Mouse (Mus musculus) kidney, embryonic 15.5 days (tissue): Measurements from ENCODE around the gene Junb. TPM values are rescaled to one million over a fixed set of nuclear protein-coding genes. Genes with fewer than 3 reads are reported as not detected.
A peak's percentile ranks its signal among the peaks of the same experiment; 100 is the strongest.

Experiments used
- ATAC-seq: fragments of 200-750 bp; cut with Nextera tagmentation; replicated peaks from 2 replicates; pipeline ENCODE4 v1.8.0; 2017; ENCODE audit warnings: moderate TSS enrichment; ENCODE audit not compliant: low FRiP score
- H3K27ac ChIP-seq: fragments of 300-500 bp; sonication (generic); 2 replicates; pipeline ENCODE4 v1.5.1; 2015; ENCODE audit warnings: mild to moderate bottlenecking, inconsistent platforms
- H3K27me3 ChIP-seq: fragments of 300-500 bp; sonication (generic); 2 replicates; pipeline ENCODE4 v1.6.1; 2015; ENCODE audit warnings: inconsistent platforms
- H3K36me3 ChIP-seq: fragments of 300-500 bp; sonication (generic); 2 replicates; pipeline ENCODE4 v1.6.1; 2015; ENCODE audit warnings: inconsistent platforms
- H3K4me1 ChIP-seq: fragments of 300-500 bp; sonication (generic); 2 replicates; pipeline ENCODE4 v1.6.1; 2015; ENCODE audit warnings: inconsistent platforms
- H3K4me2 ChIP-seq: fragments of 300-500 bp; sonication (generic); 2 replicates; pipeline ENCODE4 v1.6.1; 2015; ENCODE audit warnings: moderate library complexity, mild to moderate bottlenecking, inconsistent platforms
- H3K4me3 ChIP-seq: fragments of 300-500 bp; sonication (generic); replicated peaks from 2 replicates; pipeline ENCODE4 v1.5.1; 2015; ENCODE audit warnings: mild to moderate bottlenecking, inconsistent platforms
- H3K9ac ChIP-seq: fragments of 300-500 bp; sonication (generic); 2 replicates; pipeline ENCODE4 v1.6.1; 2015; ENCODE audit warnings: mild to moderate bottlenecking, inconsistent platforms
- H3K9me3 ChIP-seq: fragments of 300-500 bp; sonication (generic); replicated peaks from 2 replicates; pipeline ENCODE4 v1.6.1; 2016; ENCODE audit warnings: inconsistent platforms
- WGBS: fragments of 180-500 bp; shearing (Covaris S2); methylation state at CpG from one replicate; pipeline ENCODE4 v1.1.7; 2015; ENCODE audit warnings: mixed read lengths; 5-methylcytosine and 5-hydroxymethylcytosine counted together
- polyA plus RNA-seq: library from polyadenylated mRNA; unstranded; fragments of >200 nt; fragmentation: Nextera tagmentation; extraction: Ambion mirVana; gene quantifications from 2 replicates; pipeline ENCODE4 v1.2.1, GENCODE M21; 2015

Gene Junb
- polyA plus RNA-seq, 1 experiment from 2014 or later = 9.6 TPM

DNA sequence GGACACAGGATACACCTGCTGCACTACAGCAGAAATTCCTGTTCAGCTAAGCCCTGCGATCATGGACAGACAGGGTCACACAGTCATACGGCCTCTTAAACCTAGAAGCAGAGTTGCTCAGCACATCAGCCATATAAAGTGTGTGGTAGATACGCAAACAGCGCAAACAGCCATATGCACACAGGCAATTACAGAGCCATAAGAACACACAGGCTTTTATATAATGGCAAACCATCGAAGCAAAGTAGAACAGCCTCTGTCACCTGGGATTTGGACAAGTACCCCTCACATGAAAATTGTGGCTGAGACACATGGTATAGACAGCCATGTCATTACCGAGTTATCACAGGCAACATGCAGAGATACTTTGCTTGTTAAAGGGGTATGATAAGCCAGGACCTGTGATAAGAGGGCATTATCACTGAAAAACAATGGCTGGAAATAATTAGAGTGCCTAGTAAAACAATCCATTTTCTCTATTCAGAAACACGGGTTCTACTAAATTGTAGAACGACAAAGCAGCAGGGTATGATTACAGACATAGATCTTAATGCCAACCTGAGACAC is 7.9 kb upstream of the Junb start:
- H3K4me2 ChIP-seq = peak overlapping the region; percentile 100
- H3K4me1 ChIP-seq = peaks cover 55% of the 10 kb centered on the region

DNA sequence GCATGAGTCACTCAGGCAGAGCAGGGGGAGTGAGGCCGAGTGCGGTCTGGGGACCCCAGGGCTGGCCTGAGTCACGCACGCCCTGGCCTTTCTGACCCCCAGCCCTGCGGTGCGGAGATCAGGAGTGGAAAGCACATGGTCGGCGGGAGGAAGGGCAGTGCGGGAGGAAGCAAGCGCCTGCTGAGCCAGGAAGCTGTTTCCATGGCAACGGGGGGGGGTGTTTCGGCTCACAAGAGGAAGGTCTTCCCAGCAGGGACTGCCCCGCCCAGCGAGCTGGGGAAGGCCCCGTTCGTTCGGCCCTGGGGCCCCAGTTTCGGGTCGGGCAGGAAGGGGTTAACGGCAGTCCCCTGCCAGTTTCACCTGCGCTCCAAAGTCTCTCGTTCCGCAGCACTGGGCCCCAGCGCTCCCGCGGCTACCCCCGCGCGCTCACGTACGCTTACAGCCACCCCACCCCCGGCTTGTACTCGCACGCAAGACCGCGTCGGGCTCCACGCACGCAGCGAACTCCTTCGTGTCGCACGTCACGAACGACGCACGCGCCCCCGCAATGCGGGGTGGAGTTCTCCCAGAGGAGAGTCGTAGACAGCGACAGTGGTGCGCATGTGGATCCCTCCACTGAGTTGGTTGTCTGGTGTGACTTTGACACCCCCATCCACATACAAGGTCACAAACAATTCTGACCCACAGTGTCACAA is 7.3 kb upstream of the Junb start:
- Histone ChIP-seq H3K27ac (peak overlapping the region; percentile 85), H3K4me2 (peak overlapping the region; percentile 100), H3K4me1 (peaks cover 57% of the 10 kb centered on the region), H3K36me3 (no peaks in the 10 kb centered on the region), H3K27me3 (peaks cover 20% of the 10 kb centered on the region), H3K4me3 (peak overlapping the region; percentile 55), H3K9ac (peak overlapping the region; percentile 66), H3K9me3 (no peaks in the 10 kb centered on the region)
- under 1% methylated on average over 53 of the region's 53 CpGs for WGBS
- ATAC-seq = peak; percentile 12; the same call in 1 of the 2 replicates

More for the DNA sequence above, 7.9 kb upstream of the Junb start:
- Histone ChIP-seq H3K27me3 (peaks cover 20% of the 10 kb centered on the region), H3K9ac (peak overlapping the region; percentile 66; the same call in 1 of the 2 replicates), H3K4me3 (peak overlapping the region; percentile 55), H3K9me3 (no peaks in the 10 kb centered on the region), H3K27ac (peak overlapping the region; percentile 85), H3K36me3 (no peaks in the 10 kb centered on the region)
- ATAC-seq = no peak
- 41% methylated on average over 8 of the region's 8 CpGs for WGBS

DNA sequence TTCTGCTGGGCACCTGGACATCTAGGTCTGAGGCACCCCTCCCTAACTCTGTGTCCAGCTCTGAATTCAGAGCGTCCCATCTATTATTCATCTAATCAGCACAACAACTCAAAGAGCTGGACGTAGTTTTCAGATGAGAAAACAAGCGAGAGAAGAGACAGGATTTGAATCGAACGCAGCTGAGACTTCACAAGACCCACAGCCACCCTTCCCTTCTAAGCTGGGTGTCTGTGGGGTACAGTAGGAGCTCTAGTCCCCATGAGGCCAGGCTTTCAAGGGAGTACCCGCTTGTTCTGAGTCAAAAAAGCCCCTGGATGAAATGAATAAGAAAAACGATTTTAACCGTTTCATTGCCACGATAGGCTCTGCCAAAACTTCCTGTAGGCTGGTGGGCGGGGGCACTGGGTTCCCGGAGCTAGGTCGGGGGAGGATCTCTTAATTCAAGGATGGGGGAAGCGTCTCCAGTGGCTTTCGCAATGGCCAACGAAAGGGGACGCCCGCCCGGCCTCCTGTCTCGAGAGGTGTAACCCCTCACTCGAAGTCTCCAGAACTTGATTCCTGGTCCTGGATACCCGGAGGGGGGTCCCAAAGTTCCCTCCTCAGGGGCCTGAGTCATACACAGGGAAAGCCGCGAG is 6.6 kb upstream of the Junb start:
- WGBS = under 1% methylated on average over 23 of the region's 23 CpGs
- Histone ChIP-seq H3K9ac (peak overlapping the region; percentile 66), H3K4me2 (peak overlapping the region; percentile 100), H3K9me3 (no peaks in the 10 kb centered on the region), H3K4me3 (peak overlapping the region; percentile 55), H3K36me3 (no peaks in the 10 kb centered on the region), H3K4me1 (peaks cover 59% of the 10 kb centered on the region), H3K27me3 (peaks cover 20% of the 10 kb centered on the region), H3K27ac (peak overlapping the region; percentile 85)
- no peak for ATAC-seq

DNA sequence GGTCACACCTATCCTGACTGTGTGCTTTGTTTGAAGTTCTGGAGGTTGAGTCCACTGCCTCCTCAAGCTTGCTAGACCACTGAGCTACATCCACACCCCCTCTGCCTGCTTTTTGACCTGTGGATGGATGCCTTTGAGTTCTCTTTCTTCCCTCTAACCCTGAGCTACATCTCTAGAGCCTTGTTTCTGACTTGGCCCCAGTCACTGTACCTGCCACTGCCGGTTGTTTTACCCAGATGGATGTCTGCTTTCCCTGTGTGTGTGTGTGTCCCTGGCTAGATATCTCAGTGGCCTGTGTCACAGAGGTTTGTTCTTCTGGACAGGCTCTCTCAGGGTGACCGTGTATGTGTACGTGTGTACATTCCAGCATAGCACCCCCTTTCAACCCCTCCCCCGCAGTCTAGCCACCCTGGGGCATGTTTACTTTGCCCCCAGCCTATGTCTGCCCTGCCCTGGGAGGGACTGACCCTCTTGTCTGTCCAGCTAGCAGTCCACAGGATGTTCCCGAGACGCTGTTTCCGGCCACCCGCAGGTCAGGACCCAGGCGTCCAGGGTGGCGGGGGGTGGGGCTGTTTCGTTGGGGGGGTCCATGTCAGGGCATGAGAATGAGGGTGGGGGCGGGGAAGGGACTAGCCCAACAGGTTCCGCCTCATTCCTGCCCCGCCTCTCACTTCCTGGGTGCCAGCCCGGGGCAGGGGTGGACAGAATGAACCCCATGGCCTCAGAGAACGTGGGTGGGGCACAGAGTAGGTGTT is 6.0 kb upstream of the Junb start:
- peaks cover 64% of the 10 kb centered on the region for H3K4me1 ChIP-seq
- H3K36me3 ChIP-seq = no peaks in the 10 kb centered on the region
- peak overlapping the region; percentile 100 for H3K4me2 ChIP-seq
- ATAC-seq = no peak
- 4% methylated on average over 16 of the region's 16 CpGs for WGBS
- peak overlapping the region; percentile 66; the same call in 1 of the 2 replicates for H3K9ac ChIP-seq
- H3K27ac ChIP-seq = peak overlapping the region; percentile 85
- H3K4me3 ChIP-seq = peak overlapping the region; percentile 55
- no peaks in the 10 kb centered on the region for H3K9me3 ChIP-seq
- peaks cover 20% of the 10 kb centered on the region for H3K27me3 ChIP-seq

DNA sequence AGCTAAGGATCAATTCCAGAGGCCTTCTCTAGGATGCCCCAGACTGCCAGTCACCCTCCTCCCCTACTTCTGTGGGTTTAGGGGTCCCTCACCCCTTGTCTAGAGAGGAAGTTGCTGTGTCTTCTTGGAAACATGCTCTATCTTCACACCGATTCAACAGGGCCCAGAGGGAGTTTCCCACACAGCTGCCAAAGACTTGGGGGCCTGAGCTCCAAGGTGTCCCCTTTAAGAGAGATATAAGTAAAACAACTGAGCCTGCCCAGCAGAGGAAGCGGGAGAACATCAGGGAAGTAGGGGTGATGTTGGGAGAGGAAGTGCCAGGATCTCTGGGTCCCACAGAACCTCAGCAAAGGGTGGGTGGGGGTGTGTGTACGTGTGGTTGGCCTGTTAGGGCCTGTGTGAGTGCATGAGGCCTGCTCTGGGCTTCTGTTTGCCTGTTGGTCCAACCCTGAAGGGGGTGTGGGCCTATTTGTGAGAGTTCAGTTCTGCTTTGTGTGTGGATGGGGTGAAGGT is 4.0 kb upstream of the Junb start:
- peak overlapping the region; percentile 87; the same call in 1 of the 2 replicates for H3K27ac ChIP-seq

DNA sequence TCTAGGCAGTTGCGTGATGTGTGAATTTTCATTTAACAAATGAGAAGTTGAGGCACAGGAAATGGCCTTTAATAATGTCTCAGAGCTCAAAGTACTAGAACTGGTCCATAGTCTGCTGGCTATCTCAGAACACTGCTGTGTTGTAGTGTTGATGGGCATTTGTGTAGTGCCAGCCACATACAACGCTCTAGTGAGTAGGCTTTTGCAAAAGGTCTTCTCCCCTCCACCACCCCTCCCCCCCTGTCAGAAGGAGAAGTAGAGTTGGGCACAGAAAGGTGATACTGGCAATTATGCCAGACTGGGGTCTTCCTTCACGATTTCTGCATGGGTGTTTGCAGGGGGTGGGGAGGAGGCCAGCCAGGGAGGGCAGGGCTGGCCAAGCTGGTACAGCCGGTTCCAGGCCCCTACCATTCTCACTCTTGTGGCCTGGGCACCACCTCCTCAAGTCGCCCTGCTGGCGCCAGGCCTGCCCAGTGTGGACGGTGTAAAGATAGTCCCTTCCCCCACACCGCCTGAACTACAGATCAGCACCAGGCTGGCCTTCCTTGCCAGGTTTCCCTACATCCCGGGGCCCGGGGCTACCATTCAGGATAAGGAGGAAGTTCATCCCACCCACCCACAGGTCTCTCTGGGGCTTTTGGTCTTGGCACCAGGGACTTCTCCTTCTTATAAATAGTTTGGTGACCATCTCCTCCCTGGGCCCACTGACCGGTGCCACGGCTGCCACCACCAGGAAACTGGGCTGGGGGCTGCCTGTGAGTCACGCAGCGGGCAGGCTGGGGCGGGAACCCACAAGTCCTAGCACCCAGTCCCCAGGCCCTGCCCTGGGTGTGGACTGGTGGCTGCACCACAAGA is 3.4 kb upstream of the Junb start:
- no peaks in the 10 kb centered on the region for H3K36me3 ChIP-seq
- no peak overlapping the region for H3K4me3 ChIP-seq
- no peaks in the 10 kb centered on the region for H3K9me3 ChIP-seq
- ATAC-seq = no peak
- peak overlapping the region; percentile 87 for H3K27ac ChIP-seq
- H3K27me3 ChIP-seq = peaks cover 23% of the 10 kb centered on the region
- 75% methylated on average over 15 of the region's 15 CpGs for WGBS
- peaks cover 84% of the 10 kb centered on the region for H3K4me1 ChIP-seq
- H3K9ac ChIP-seq = no peak overlapping the region
- 0 out of 2 replicates have a peak overlapping the region, but pooled peaks have one; percentile 6 for H3K4me2 ChIP-seq

More for the DNA sequence above, 4.0 kb upstream of the Junb start:
- no peak for ATAC-seq
- peaks cover 78% of the 10 kb centered on the region for H3K4me1 ChIP-seq
- H3K36me3 ChIP-seq = no peaks in the 10 kb centered on the region
- no peak overlapping the region for H3K4me3 ChIP-seq
- H3K9ac ChIP-seq = no peak overlapping the region
- peaks cover 21% of the 10 kb centered on the region for H3K27me3 ChIP-seq
- H3K9me3 ChIP-seq = no peaks in the 10 kb centered on the region
- H3K4me2 ChIP-seq = 0 out of 2 replicates have a peak overlapping the region, but pooled peaks have one; percentile 6
- WGBS = 62% methylated on average over 3 of the region's 3 CpGs

DNA sequence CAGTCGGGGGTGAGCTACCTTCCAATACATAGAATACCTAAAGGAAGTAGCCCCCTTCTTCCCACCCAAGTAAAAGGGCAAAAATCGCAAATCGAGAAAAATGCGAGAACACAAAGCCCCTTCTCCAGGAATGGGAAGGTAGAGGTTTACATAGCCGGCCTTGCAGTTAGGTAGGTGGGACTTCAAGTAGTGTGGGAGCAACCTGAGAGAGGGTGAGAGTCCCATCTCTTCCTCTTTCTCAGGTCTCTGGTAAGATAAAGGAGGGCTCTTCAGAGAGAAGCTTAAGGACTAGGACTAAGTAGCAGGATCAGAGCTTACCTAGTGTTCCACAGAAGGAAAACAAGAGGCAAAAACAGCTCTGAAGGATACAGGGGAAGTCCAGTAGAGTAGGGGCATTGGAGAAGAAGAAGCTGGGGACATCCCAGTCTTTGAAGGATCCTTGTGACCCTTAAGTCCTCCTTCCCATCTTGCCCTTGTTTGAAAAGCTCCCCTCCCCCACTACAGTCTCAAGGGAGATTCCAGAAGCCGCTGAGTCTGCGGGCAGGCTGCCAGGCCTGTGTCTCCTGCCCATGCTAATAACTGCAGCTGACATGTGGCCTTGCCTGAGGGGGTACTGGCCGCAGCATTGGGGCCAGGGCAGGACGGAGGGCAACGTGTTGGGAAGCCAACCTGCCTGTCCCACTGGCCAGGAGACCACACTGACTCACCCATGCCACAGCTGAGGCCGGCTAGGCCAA is 2.3 kb upstream of the Junb start:
- peak overlapping the region; percentile 55; the same call in 1 of the 2 replicates for H3K4me3 ChIP-seq
- no peak for ATAC-seq

DNA sequence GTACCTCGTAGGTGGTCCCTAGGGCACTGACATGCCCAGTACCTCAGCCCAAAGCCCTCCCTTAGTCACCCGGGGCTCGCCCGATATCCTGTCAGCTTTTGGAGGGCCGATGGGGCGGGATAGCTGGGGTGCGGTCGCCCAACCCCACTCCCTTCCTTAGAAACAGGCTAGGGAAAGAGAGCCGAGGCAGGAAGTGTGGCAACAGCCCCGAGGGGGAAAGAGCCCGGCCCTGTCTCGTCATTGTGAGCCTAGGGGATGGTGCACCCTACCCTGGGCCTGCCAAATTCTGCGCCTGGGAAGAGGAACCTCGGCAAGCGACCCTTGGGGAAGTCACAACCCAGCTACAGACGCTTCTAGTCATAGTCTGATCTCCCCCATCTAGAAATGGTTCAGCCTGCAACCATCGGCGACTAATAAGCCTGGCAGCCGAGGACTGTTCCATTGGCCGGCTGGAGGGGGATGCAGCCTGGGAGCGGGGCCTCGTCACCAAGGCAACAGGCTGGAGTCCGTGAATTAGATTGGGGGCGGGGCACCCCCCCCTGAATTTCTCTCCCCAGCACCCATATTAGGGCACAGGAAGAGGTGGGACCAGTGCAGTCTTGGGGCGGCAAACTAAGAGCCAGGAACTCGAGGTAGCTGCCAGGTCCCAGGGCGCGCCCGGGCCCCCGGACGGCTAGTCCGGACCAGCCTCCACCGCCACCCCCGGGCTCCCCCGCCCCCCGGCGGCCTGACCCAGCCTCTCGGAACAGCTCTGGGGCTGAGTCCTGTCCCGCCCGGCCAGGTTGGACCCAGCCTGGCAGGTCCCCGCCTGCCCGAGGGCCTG is 1.3 kb upstream of the Junb start:
- Histone ChIP-seq H3K4me1 (peaks cover 86% of the 10 kb centered on the region), H3K36me3 (peaks cover 6% of the 10 kb centered on the region), H3K27ac (peak overlapping the region; percentile 87), H3K4me2 (peak overlapping the region; percentile 97), H3K27me3 (peaks cover 16% of the 10 kb centered on the region), H3K9ac (peak overlapping the region; percentile 37), H3K4me3 (peak overlapping the region; percentile 55), H3K9me3 (no peaks in the 10 kb centered on the region)
- ATAC-seq = peak; percentile 35
- 2% methylated on average over 42 of the region's 42 CpGs for WGBS

More for the DNA sequence above, 2.3 kb upstream of the Junb start:
- WGBS = 35% methylated on average over 11 of the region's 11 CpGs
- peak overlapping the region; percentile 87 for H3K27ac ChIP-seq
- peaks cover 86% of the 10 kb centered on the region for H3K4me1 ChIP-seq
- no peaks in the 10 kb centered on the region for H3K36me3 ChIP-seq
- no peaks in the 10 kb centered on the region for H3K9me3 ChIP-seq
- 0 out of 2 replicates have a peak overlapping the region, but pooled peaks have one; percentile 15 for H3K9ac ChIP-seq
- H3K27me3 ChIP-seq = peaks cover 16% of the 10 kb centered on the region
- H3K4me2 ChIP-seq = peak overlapping the region; percentile 97

DNA sequence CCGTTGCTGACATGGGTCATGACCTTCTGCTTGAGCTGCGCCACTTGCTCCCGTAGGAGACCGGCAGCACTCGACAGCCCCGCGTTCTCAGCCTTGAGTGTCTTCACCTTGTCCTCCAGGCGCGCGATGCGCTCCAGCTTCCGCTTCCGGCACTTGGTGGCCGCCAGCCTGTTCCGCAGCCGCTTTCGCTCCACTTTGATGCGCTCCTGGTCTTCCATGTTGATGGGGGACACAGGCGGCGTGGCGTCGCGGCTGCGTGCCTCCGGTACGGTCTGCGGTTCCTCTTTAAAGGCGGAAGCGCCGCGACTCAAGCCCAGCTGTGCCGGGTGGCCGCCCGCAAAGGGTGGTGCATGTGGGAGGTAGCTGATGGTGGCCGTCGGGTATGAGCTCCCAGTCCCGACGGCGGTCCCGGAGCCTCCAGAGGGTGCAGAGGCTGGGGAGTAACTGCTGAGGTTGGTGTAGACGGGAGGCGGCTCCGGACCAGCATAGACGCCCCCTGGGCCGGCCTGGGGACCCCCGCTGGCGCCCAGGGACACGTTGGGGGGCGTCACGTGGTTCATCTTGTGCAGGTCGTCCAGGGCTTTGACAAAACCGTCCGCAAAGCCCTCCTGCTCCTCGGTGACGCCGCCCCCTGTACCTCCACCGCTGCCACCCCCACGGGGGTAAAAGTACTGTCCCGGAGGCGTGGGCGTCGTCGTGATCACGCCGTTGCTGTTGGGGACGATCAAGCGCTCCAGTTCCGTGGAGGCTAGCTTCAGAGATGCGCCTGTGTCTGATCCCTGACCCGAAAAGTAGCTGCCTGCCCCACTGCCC is 877 bp downstream of the Junb start:
- H3K4me3 ChIP-seq = peak overlapping the region; percentile 55
- peak overlapping the region; percentile 90 for H3K27ac ChIP-seq
- H3K36me3 ChIP-seq = peaks cover 24% of the 10 kb centered on the region
- no peak for ATAC-seq
- peaks cover 16% of the 10 kb centered on the region for H3K27me3 ChIP-seq
- peak overlapping the region; percentile 81 for H3K9ac ChIP-seq
- peak overlapping the region; percentile 97 for H3K4me2 ChIP-seq
- no peaks in the 10 kb centered on the region for H3K9me3 ChIP-seq
- peaks cover 79% of the 10 kb centered on the region for H3K4me1 ChIP-seq
- under 1% methylated on average over 70 of the region's 70 CpGs for WGBS
